Mouse (Mus musculus) ES-Bruce4 (cell line): Measurements from ENCODE around the gene Rps12.

Experiments
- CTCF ChIP-seq: IDR thresholded peaks from one replicate; pipeline ENCODE4 v1.8.1; 2011; ENCODE audit warnings: low read depth, low read length
- EP300 ChIP-seq: IDR thresholded peaks from 2 replicates; pipeline ENCODE4 v1.6.1; 2011; ENCODE audit warnings: low read depth, low read length; ENCODE audit not compliant: insufficient read depth
- POLR2A ChIP-seq: IDR thresholded peaks from one replicate; pipeline ENCODE4 v1.8.1; 2011; ENCODE audit warnings: low read length; ENCODE audit not compliant: insufficient read depth

DNA sequence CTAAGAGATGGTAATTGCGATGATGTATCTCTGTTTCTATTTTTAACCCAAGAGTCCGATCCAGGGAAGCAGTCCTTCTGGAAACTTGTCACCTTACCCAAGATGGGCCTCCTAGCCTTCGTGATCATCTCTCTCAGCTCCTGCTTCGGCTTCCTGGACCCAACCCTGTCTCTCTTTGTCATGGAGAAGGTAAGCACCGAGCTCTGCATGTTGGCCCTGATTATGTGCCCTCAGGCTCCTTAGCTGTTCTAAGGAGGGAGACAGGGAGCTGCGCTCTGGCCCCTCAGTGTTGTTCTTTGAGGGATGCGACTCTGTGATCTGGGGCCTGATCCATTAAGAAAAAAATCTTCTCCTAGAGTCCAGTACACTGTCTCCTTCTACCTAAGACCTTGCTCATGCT lies 29.2 kb upstream of the Rps12 start:
- TF ChIP-seq POLR2A (no peak), CTCF (no peak), EP300 (no peak)
